Mouse (Mus musculus) liver, adult 2 months (tissue): ENCODE measurements around the gene C2cd6.

Experiments used
- CTCF ChIP-seq: fragments of 200-500 bp; IDR thresholded peaks from 2 replicates; pipeline ENCODE4 v1.5.1; 2011; ENCODE audit warnings: low read depth, low read length, control low read depth
- POLR2A ChIP-seq: fragments of 200-500 bp; IDR thresholded peaks from 2 replicates; pipeline ENCODE4 v1.6.1; 2011; ENCODE audit warnings: low read length, control low read depth; ENCODE audit not compliant: insufficient read depth; ENCODE audit errors: extremely low read depth

GRCm38 (mm10) chr1:59094705-59095104 lies at the start of gene C2cd6:
- TF ChIP-seq POLR2A (no peak), CTCF (no peak)
